Mouse (Mus musculus): ENCODE results near the gene Tenm4. TPM values are rescaled to one million over a fixed set of nuclear protein-coding genes. Genes with fewer than 3 reads are reported as not detected.

The Tenm4 gene
- polyA plus RNA-seq, 1 experiment from 2014 or later: 4.6 TPM

DNA sequence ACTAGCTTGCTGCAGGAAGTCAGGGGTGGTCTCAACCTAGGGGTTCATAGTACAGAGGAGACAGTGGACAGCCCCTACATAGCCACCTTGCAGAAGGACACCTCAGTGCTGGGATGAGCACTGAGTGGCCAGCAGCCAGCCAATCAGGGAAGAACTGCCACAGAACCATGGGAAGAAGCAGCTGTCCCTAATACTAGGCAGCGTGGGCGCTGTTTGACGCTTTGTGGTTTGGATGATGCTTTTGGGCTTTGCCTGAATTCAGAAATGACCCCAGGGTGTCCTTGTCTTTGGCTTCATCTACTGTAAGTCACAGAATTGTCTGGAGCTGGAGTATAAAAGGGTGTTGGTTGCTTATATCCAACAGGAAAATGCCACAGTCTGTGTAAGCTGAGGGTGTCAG, 397.0 kb downstream of the Tenm4 start:
- Histone ChIP-seq H3K27ac (ENCODE audit: low read depth, low read length) (no peak overlapping the region), H3K27me3 (replicated peaks; ENCODE audit: control insufficient read depth, insufficient read depth, low read length) (no peaks in the 10 kb centered on the region), H3K9me3 (ENCODE audit: control insufficient read depth) (no peaks in the 10 kb centered on the region), H3K4me1 (replicated peaks; ENCODE audit: control insufficient read depth, insufficient read depth, low read length) (no peaks in the 10 kb centered on the region), H3K4me3 (ENCODE audit: low read depth, low read length) (no peak overlapping the region), H3K9ac (ENCODE audit: low read depth, low read length) (no peak overlapping the region), H3K4me2 (replicated peaks; ENCODE audit: low read depth) (no peak overlapping the region), H3K36me3 (ENCODE audit: control insufficient read depth, insufficient read depth) (no peaks in the 10 kb centered on the region)
- no peak for TF ChIP-seq CTCF (IDR thresholded peaks at IDR 0.05; ENCODE audit: low read depth)
- WGBS: 82% methylated on average over 3 of the region's 3 CpGs
- ATAC-seq: no peak

DNA sequence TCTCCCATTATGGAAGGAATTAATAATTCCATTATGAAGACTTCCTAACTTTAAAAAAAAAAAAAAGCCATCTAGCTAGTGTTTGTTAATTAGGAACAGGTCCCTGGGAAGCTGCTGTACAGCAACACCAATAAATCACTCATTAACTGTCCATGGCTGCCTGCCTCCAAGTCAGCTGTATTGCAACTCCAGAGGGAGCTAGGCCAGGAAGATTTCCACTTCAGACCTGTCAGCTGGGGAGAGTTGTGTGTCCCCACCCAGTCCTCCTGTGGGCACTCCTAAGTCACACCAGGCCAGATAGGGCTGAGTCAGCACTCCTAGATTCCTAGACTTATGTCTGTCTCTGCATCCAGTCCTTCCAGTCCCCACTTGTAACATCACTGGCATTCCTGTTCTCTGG, 399.9 kb downstream of the Tenm4 start:
- no peak for TF ChIP-seq CTCF (IDR thresholded peaks at IDR 0.05; ENCODE audit: low read depth)
- no peak for ATAC-seq
- Histone ChIP-seq H3K27ac (ENCODE audit: low read depth, low read length) (no peak overlapping the region), H3K9ac (ENCODE audit: low read depth, low read length) (no peak overlapping the region), H3K36me3 (ENCODE audit: control insufficient read depth, insufficient read depth) (no peaks in the 10 kb centered on the region), H3K4me2 (replicated peaks; ENCODE audit: low read depth) (no peak overlapping the region), H3K4me3 (ENCODE audit: low read depth, low read length) (no peak overlapping the region), H3K27me3 (replicated peaks; ENCODE audit: control insufficient read depth, insufficient read depth, low read length) (no peaks in the 10 kb centered on the region), H3K9me3 (ENCODE audit: control insufficient read depth) (no peaks in the 10 kb centered on the region), H3K4me1 (replicated peaks; ENCODE audit: control insufficient read depth, insufficient read depth, low read length) (no peaks in the 10 kb centered on the region)

DNA sequence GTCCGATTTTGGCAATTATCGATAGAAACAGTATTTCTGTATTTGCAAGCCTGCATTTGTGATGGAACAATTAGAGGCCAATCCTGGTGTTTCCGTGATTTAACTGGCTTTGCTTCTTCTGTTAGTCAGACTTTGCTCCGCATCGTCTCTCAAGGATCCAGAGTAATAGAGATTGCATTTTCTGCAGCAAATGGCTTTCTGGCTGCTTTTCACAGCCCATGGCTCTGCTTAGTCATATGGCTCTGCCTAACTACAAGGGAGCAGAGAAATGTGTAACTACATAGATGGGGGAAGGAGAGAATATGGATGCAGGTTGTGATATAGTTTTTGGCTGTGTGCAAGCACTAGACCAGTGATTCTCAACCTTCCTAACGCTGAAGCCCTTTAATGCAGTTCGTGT, 401.9 kb downstream of the Tenm4 start:
- H3K27ac ChIP-seq (ENCODE audit: low read depth, low read length): no peak overlapping the region
- H3K4me3 ChIP-seq (ENCODE audit: low read depth, low read length): no peak overlapping the region
- H3K4me1 ChIP-seq (replicated peaks; ENCODE audit: control insufficient read depth, insufficient read depth, low read length): no peaks in the 10 kb centered on the region
- H3K36me3 ChIP-seq (ENCODE audit: control insufficient read depth, insufficient read depth): no peaks in the 10 kb centered on the region
- no peaks in the 10 kb centered on the region for H3K9me3 ChIP-seq (ENCODE audit: control insufficient read depth)
- no peak for TF ChIP-seq CTCF (IDR thresholded peaks at IDR 0.05; ENCODE audit: low read depth)
- ATAC-seq: no peak
- H3K9ac ChIP-seq (ENCODE audit: low read depth, low read length): no peak overlapping the region
- H3K4me2 ChIP-seq (replicated peaks; ENCODE audit: low read depth): no peak overlapping the region
- H3K27me3 ChIP-seq (replicated peaks; ENCODE audit: control insufficient read depth, insufficient read depth, low read length): no peaks in the 10 kb centered on the region
- 93% methylated on average over 7 of the region's 7 CpGs for WGBS

- H3K36me3 ChIP-seq (ENCODE audit: control insufficient read depth, insufficient read depth): no peaks in the 10 kb centered on the region
- no peaks in the 10 kb centered on the region for H3K4me1 ChIP-seq (replicated peaks; ENCODE audit: control insufficient read depth, insufficient read depth, low read length)
- no peak overlapping the region for H3K9ac ChIP-seq (ENCODE audit: low read depth, low read length)
- H3K27me3 ChIP-seq (replicated peaks; ENCODE audit: control insufficient read depth, insufficient read depth, low read length): no peaks in the 10 kb centered on the region
- no peak overlapping the region for H3K4me3 ChIP-seq (ENCODE audit: low read depth, low read length)
- ATAC-seq: no peak
- 52% methylated on average over 7 of the region's 7 CpGs for WGBS
- no peaks in the 10 kb centered on the region for H3K9me3 ChIP-seq (ENCODE audit: control insufficient read depth)
- no peak for TF ChIP-seq CTCF (IDR thresholded peaks at IDR 0.05; ENCODE audit: low read depth)
- H3K4me2 ChIP-seq (replicated peaks; ENCODE audit: low read depth): no peak overlapping the region
- H3K27ac ChIP-seq (ENCODE audit: low read depth, low read length): no peak overlapping the region
These were observed 404.2 kb downstream of the Tenm4 start for GRCm38 (mm10) chr7:96575202-96575650.

- no peak for TF ChIP-seq CTCF (IDR thresholded peaks at IDR 0.05; ENCODE audit: low read depth)
- H3K9me3 ChIP-seq (ENCODE audit: control insufficient read depth): no peaks in the 10 kb centered on the region
- WGBS: 72% methylated on average over 6 of the region's 6 CpGs
- 0 out of 2 replicates have a peak, but pooled peaks cover 3% of the 10 kb centered on the region for H3K4me1 ChIP-seq (replicated peaks; ENCODE audit: control insufficient read depth, insufficient read depth, low read length)
- no peaks in the 10 kb centered on the region for H3K36me3 ChIP-seq (ENCODE audit: control insufficient read depth, insufficient read depth)
- H3K27me3 ChIP-seq (replicated peaks; ENCODE audit: control insufficient read depth, insufficient read depth, low read length): no peaks in the 10 kb centered on the region
- no peak overlapping the region for H3K4me2 ChIP-seq (replicated peaks; ENCODE audit: low read depth)
- no peak overlapping the region for H3K27ac ChIP-seq (ENCODE audit: low read depth, low read length)
- no peak overlapping the region for H3K9ac ChIP-seq (ENCODE audit: low read depth, low read length)
- no peak for ATAC-seq
- no peak overlapping the region for H3K4me3 ChIP-seq (ENCODE audit: low read depth, low read length)
These were observed 411.7 kb downstream of the Tenm4 start for GRCm38 (mm10) chr7:96582752-96583151.

- Histone ChIP-seq H3K4me1 (replicated peaks; ENCODE audit: control insufficient read depth, insufficient read depth, low read length) (0 out of 2 replicates have a peak, but pooled peaks cover 3% of the 10 kb centered on the region), H3K27me3 (replicated peaks; ENCODE audit: control insufficient read depth, insufficient read depth, low read length) (no peaks in the 10 kb centered on the region), H3K9me3 (ENCODE audit: control insufficient read depth) (no peaks in the 10 kb centered on the region), H3K9ac (ENCODE audit: low read depth, low read length) (no peak overlapping the region), H3K4me2 (replicated peaks; ENCODE audit: low read depth) (no peak overlapping the region), H3K27ac (ENCODE audit: low read depth, low read length) (no peak overlapping the region), H3K4me3 (ENCODE audit: low read depth, low read length) (no peak overlapping the region), H3K36me3 (ENCODE audit: control insufficient read depth, insufficient read depth) (no peaks in the 10 kb centered on the region)
- TF ChIP-seq CTCF (IDR thresholded peaks at IDR 0.05; ENCODE audit: low read depth): no peak
- ATAC-seq: no peak
These were observed 416.4 kb downstream of the Tenm4 start for GRCm38 (mm10) chr7:96587403-96587802.

- Histone ChIP-seq H3K4me3 (ENCODE audit: low read depth, low read length) (no peak overlapping the region), H3K27ac (ENCODE audit: low read depth, low read length) (no peak overlapping the region), H3K9me3 (ENCODE audit: control insufficient read depth) (no peaks in the 10 kb centered on the region), H3K4me2 (replicated peaks; ENCODE audit: low read depth) (no peak overlapping the region), H3K4me1 (replicated peaks; ENCODE audit: control insufficient read depth, insufficient read depth, low read length) (0 out of 2 replicates have a peak, but pooled peaks cover 3% of the 10 kb centered on the region), H3K36me3 (ENCODE audit: control insufficient read depth, insufficient read depth) (no peaks in the 10 kb centered on the region), H3K9ac (ENCODE audit: low read depth, low read length) (no peak overlapping the region), H3K27me3 (replicated peaks; ENCODE audit: control insufficient read depth, insufficient read depth, low read length) (no peaks in the 10 kb centered on the region)
- no peak for TF ChIP-seq CTCF (IDR thresholded peaks at IDR 0.05; ENCODE audit: low read depth)
- ATAC-seq: no peak
- WGBS: 82% methylated on average over 6 of the region's 6 CpGs
These were observed 417.5 kb downstream of the Tenm4 start for GRCm38 (mm10) chr7:96588567-96588966.
